Mouse (Mus musculus): ENCODE data around the gene Rpl32. TPM values are rescaled to one million over a fixed set of nuclear protein-coding genes. Genes with fewer than 3 reads are reported as not detected.
A peak's percentile ranks its signal among the peaks of the same experiment; 100 is the strongest.

The Rpl32 gene
- total RNA-seq, 2 experiments from 2014 or later: 618 to 675 TPM

DNA sequence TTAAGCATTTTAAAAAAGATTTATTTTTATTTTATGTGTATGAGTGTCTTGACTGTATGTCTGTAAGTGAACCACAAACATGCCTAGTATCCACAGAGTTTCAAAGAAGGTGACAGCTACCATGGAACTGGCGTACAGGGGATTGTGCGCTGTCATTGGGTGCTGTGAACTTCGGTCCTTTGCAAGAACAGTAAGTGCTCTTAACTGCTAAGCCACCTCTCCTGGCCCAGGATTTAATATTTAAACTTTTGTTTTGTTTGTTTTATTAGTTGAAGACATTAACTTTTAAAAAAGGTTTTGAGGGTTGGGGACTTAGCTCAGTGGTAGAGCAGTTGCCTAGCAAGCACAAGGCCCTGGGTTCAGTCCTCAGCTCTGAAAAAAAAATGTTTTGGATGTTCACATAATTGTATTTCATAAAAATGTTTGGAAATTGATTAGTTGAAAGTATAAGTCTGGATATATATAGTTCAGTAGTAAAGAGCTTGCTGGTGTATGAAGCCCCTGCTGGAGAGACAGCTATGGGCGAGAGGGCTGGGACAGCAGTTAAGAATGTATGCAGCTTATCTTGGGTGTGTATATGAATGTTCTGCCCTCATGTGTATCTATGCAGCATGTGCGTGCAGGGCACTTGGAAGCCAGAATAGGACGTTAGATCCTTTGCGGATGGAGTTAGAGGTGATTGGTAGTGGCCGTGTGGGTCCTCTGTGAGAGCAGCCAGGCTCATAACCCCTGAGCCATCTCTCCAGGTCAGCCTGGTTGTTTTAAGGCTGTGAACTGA is 12.9 kb upstream of the Rpl32 start:
- intact Hi-C loops (cut with DNase I): no loop called here
- no peak for DNase-seq

DNA sequence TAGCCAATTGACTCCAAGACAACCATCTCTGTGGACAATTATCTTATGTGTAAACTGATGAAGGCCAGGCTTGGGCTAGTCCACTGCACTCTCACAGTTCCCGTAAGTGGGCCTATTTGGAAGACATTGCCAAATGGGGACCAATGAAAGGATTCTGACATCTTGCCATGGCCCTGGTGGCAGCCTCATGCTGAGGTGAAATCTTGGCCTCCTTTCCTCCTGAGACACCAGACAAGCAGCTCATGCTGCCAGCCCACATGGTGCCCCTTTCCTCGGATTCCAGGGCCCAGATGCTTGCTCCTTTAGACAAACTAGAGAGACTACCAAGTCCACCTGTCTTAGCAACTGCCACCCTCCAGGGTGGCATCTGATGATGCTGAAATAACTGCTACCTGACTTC is 9.6 kb upstream of the Rpl32 start:
- intact Hi-C loops (cut with DNase I): no loop called here

DNA sequence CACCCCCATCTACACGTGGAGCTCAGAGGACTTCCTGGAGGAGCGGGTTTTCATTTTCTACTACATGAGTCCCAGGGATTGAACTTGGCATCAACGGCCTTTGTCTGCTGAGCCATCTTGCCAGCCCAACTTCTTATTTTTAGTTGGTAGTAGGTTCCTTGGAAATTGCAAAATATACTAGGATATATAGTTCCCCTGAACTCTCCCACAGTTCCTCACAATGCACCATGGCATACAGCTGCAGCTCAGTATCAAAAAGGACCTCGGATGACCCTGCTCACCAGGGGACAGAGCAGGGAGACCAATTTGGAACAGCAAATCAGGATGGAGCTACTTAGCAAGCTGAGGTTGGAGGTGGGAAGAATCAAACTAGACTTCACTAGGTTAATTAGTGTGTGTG is 6.5 kb upstream of the Rpl32 start:
- intact Hi-C loops (cut with DNase I): no loop called here
- no peak for DNase-seq

More for the DNA sequence above, 9.6 kb upstream of the Rpl32 start:
- no peak for DNase-seq

DNA sequence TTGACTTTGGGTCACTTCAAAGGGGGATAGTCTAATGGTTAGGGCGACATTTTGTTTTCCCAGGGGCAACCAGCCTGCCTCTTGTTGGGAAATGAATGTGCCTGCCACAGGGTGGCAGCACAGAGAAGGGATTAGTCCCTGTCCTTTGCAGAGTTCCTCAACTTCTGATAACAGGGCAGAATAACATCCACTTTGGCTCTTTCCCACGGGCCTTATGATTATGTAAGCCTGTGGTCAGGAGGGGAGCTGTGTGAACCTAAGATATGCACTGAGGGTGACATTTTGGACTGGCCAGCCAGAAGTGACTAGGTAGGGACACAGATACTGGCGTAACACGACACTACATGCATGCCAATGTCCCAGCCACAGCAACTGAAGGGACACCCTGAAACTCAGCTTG is 5.6 kb upstream of the Rpl32 start:
- DNase-seq: peak; percentile 68 to 78
- intact Hi-C loops (cut with DNase I): no loop called here

DNA sequence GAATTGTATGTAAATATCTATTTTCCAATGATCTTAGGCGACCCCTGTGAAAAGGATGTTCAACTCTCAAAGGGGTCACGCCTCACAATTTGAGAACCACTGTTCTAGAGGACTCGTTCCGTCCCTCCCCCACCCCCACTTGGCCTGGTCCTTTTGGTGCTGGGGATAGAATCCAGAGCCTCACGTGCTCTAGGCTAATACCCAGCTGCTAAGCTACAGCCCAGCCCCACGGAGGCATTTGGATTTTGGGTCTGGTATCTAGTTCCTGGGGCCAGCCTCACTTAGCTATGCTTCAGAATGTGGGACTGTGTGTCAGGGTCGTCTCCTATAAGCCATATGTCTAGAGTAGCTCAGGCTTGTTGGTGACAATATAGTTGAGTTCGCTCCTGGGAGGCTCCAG is 3.1 kb upstream of the Rpl32 start:
- DNase-seq: no peak
- intact Hi-C loops (cut with DNase I): no loop called here

DNA sequence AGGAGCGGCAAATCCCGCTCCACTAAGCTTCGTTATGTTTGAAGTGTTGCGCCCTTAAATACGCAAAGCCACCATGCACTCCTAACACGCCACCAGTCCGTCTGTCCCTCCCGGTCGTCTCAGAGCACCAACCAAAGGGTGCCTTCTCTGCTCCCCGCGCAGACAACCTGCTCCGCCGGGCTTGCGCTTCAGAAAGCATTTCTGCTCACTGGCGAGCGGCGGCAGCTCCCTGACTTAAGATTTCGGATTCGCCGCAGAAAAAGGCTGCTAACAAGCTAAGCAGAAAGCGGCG is 405 bp downstream of the Rpl32 start:
- intact Hi-C loops (cut with DNase I): loop anchor here (5.0 kb wide), 1 partner anchor 206 kb away; the partner anchor contains the start of gene Mkrn2
- DNase-seq: no peak

DNA sequence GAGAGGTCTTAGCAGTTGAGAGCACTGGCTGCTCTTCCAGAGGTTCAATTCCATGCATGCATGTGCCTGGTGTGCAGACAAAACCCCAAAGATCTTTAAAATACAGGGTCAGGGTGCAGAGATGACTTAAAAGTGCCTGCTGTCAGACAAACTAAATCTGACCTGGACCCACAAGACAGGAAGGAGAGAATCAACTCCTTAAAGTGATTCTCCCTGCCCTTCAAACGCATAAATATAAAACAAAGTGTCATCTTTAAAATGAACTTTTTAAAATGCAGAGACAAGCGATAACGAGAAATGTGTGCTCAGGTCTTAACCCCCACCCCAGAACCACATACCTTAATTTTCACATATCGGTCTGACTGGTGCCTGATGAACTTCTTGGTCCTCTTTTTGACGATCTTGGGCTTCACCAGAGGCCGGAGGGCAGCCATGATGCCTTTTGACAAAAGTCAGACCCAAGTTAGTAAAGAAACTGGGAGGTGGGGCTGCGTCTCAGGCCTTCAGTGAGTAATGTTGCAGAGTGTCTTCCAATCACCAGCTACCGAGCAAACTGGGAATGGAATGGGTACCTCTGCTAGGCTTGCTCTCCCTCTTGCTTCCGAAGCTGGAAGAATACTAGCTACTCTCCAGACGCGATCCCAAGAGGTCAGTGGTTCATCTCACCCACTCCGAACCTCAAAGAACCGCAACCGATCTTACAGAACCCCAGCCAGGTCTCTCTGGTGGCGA is 917 bp downstream of the Rpl32 start:
- DNase-seq: no peak
- intact Hi-C loops (cut with DNase I): loop anchor here (5.0 kb wide), 1 partner anchor 205 kb away; the partner anchor contains the start of gene Mkrn2

DNA sequence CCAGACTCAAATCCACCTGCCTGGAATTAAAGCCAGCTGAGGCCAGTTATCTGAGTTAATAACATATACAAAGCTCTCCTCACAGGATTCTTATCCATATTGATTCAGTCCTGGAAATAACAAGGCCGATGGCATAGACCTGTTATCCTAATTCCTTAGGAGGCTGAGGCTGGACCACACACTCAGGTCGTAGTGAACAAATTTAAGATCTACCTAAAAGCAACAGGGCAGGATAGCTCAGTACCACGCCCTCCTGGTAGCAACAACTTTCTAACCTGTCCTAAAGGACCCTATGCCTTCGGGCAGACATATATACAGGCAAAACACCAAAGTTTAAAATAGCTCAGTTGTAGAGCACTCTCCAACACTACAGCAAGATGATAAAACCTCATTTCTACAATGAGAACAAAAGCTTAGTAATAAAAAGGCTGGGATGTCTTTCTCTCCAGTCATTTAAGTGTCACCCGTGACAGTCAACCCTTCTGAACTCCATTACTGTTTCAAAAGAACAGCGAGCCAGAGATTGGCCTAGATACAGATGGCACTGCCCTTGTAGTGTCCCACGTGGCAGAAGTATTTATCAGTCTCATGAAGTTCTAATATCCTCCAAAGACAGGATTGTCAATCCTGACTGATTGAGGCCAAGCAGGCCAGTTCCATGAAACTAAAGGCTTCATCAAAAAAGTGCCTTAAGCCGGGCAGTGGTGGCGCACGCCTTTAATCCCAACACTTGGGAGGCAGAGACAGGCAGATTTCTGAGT is 3.9 kb downstream of the Rpl32 start:
- DNase-seq: no peak
- intact Hi-C loops (cut with DNase I): loop anchor here (5.0 kb wide), 1 partner anchor 202 kb away; the partner anchor contains the start of gene Mkrn2

DNA sequence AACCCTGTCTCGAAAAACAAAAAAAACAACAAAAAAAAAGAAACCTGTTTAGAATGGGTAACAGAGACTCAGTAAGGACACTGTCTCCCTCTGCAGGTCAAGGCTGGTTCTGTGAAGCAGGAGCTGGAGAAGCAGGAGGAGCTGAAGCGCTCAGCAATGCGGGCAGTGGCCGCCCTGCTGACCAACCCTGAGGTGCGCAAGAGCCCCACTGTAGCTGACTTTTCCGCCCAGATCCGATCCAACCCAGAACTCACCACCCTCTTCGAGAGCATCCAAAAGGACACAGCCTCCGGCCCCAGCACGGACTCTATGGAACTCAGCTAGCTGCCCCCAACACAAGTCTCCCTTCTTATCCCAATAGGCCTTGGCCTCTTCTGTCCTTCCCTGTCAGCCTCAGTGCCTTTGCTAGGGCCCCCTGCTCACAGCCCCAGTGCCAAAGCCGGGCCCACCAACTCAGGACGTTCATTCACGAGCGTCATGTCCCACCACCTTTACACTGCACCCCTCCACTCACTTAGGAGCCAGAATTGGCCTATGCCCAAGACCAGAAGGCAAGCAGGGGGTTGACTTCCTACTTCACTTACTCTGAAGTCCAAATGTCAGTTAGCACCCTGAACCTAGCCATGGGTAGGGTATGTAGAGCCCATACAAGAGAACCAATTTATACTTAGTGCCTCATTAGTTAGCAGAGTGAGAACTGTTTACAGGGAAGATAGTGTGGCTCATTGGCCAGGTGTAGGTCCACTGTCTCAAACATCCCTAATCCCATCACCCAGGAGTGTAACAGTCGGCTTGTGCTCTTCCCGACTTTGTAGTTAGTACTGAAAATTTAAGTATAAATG is 4.8 kb downstream of the Rpl32 start:
- peak; percentile 65 to 82 for DNase-seq
- intact Hi-C loops (cut with DNase I): loop anchor here (2.0 kb wide), 1 partner anchor 77 kb away; no protein-coding TSS in a partner anchor

DNA sequence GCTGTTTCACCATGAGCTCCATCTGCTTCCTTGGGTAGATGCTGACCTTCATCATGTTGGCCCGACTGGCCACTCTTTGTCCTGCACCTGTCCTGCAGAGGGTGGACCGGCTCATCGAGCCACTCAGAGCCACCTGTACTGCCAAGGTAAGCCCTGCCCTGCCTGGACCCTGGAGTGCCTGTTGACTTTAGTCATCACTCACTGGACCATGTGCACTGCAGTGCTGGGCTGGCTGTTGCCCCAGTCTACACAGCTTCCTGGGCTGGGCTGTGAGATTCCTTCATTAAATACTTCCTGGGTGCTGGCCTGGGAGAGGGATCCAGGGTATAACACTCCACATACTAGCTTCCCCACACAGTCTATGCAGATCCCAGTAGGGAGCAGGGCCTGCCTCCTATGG is 6.7 kb downstream of the Rpl32 start:
- intact Hi-C loops (cut with DNase I): loop anchor here (2.0 kb wide), 1 partner anchor 75 kb away; no protein-coding TSS in a partner anchor
- DNase-seq: no peak

DNA sequence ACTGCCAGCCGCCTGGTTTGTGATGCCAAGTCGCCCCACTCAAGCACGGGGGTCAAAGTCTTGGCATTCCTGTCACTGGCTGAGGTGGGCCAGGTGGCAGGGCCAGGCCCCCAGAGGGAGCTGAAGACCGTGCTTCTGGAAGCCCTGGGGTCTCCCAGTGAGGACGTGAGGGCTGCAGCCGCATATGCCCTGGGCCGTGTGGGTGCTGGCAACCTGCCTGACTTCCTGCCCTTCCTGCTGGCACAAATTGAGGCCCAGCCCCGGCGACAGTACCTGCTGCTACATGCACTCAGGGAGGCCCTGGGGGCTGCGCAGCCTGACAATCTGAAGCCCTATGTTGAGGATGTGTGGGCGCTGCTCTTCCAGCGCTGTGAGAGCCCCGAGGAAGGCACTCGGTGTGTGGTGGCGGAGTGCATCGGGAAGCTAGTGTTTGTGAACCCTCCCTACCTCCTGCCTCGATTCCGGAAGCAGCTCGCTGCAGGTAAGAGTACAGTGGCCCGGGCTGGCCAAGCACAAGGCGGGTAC is 15.8 kb downstream of the Rpl32 start:
- intact Hi-C loops (cut with DNase I): no loop called here
- DNase-seq: peak; percentile 41 to 55

DNA sequence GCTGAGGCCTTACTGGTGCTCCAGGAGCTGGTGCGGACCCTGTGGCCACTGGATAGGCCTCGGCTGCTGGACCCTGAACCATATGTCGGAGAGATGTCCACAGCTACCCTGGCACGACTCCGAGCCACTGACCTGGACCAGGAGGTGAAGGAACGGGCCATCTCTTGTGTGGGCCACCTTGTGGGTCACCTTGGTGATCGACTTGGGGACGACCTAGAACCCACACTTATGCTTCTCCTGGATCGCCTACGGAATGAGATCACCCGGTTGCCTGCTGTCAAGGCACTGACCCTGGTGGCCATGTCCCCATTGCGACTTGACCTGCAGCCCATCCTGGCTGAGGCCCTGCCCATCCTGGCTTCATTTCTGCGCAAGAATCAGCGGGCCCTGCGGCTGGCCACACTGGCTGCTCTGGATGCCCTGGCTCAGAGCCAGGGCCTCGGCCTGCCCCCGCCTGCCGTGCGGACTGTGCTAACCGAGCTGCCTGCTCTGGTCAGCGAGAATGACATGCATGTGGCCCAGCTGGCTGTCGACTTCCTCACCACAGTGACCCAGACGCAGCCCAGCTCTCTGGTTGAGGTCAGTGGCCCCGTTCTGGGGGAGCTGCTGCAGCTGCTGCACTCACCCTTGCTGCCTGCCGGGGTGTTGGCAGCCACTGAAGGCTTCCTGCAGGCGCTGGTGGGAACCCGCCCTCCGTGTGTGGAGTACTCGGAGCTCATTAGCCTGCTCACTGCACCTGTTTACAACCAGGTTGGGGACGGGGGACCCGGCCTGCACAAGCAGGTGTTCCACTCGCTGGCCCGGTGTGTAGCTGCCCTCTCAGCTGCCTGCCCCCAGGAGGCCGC is 16.5 kb downstream of the Rpl32 start:
- DNase-seq: peak; percentile 45 to 59

DNA sequence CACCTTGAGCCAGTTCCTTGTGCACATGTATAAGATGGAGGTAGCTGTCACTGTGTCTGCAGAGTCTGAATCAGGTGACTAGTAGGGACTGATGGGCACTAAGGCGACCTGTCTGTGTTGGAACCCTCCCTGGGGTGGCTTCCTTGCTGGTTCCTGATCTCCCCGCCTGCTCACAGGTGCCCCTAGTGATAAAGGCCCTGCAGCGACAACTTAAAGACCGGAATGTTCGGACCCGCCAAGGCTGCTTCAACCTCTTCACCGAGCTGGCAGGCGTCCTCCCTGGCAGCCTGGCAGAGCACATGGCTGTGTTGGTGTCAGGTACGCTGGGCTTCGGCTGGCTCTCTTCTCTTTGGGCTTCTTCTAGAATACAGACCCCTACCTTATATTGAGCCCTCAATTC is 17.5 kb downstream of the Rpl32 start:
- DNase-seq: peak; percentile 34 to 47
- intact Hi-C loops (cut with DNase I): no loop called here

More for the DNA sequence above, 16.5 kb downstream of the Rpl32 start:
- intact Hi-C loops (cut with DNase I): no loop called here

DNA sequence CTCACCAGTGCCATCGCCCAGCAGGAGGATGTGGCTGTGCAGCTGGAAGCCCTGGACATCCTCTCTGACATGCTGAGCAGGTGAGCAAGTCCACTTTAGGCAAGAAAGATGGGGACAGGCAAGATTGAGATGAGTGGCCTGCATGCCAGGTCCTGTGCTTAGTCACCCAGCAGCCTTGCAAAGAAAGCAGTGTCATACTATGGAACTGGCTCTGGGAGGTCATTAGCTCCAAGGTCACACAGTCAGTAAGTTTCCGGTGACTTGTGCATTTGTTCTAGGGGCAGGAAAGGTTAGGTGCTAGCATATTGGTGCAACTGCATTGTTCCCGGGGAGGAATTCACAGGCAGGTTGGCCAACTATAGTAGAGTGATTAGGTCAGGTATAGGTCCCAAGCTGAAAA is 25.8 kb downstream of the Rpl32 start:
- intact Hi-C loops (cut with DNase I): no loop called here
- no peak for DNase-seq

DNA sequence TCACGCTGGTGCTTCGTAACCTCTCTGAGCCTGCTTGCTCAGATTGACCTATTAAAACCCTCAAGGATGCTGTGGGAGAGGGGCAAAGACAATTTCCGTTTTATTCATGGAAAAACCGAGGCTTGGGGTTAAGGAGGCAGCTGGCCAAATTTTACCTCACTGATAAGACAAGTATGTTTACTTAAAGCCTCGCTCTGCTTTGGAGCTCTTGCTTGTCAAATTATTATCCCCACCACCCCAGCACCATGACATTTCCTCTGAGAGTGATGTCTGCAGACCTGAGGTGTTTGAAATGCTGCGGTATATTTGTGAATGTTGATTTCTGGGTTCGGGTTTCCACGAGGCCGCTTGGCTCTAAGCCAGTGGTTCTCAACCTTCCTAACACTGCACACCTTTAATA is 32.2 kb downstream of the Rpl32 start:
- intact Hi-C loops (cut with DNase I): no loop called here
- DNase-seq: peak in 1 of 2 experiments; percentile 15

DNA sequence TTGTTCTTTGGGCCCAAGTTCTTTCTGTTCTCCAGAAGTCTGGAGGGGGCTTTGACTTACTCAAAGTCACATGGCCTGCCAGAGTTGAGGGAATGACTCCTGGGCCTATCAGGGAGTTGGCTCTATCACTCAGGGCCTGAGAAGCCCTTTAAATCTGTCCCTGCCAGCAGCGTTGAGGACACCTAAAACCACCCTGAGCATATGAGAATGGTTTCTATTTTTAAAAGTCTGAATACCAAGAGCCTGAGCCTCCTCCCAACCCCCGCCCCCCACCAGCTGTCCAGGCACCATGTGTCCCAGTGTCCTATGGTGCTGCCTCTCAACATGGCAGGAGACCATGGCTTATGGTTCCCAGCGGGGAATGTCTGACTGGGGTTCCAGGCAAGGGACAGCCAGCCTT is 32.7 kb downstream of the Rpl32 start:
- peak; percentile 27 to 47 for DNase-seq
- intact Hi-C loops (cut with DNase I): no loop called here

DNA sequence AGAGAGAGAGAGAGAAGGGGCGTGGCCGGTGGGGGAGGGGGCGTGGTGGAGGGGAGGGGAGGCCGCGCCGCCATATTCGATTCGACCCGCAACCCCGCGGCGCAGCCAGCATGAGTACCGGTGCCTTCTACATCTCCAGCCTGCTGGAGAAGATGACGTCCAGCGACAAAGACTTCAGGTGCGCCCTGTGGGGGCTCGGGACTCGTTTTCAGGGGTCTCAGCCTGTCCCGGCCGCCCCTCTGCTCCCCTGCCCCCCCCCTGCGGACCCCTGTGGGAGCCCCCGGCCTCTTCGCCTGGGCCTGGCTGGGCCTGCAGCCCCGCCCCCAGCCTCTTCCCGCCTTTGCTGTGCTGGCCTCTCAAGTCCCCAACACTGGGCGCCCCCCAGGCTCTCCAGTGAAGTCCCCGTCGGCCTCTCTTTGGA is 34.0 kb downstream of the Rpl32 start, which contains the start of gene Cand2:
Gene Cand2, plus strand, starts transcription at position 38 of the 421 bp plus-strand sequence.
- intact Hi-C loops (cut with DNase I): no loop called here
- peak; percentile 57 to 66 for DNase-seq

DNA sequence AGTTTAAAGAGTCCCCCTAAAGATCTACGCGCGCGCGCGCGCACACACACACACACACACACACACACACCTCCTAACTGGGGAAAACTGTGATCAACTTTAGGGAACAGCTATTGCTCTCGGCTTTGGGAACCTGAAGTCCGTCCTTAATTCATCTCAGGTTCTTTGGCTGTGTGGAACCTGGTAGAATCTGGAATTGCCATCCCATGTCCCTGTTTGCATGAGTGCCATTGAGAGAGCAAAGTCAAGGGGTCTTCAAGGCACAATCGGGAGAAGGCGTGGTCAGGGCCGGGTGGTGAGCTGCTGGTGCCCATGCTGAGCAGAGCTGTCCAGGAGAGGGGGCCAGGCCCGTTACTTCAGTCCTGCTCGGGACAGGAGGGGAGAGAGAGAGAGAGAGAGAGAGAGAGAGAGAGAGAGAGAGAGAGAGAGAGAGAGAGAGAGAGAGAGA is 34.6 kb downstream of the Rpl32 start:
- DNase-seq: peak in 1 of 2 experiments; percentile 40
- intact Hi-C loops (cut with DNase I): no loop called here

DNA sequence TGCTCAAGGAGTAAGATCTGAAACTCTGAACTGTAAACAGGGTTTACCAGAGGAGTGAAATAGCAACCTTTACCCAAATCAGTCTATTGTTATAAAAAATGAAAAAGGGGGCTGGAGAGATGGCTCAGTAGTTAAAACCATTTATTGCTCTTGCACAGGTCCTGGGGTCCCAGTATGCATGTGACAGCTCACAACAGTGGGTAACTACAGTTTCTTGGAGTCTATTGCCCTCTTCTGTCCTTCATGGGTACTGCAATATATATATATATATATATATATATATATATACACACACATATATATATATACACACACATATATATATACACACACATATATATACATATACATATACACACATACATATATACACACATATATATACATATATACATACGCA is 35.9 kb downstream of the Rpl32 start:
- no peak for DNase-seq
- intact Hi-C loops (cut with DNase I): no loop called here

All from heart, postnatal 14 days (tissue).